ENCODE assay signal across 7 mouse cellular contexts in genomic region chr8:70865350-70866000, GRCm38 (mm10). TPM values are rescaled to one million over a fixed set of nuclear protein-coding genes. Genes with fewer than 3 reads are reported as not detected.
DNase-seq lines count a peak whose midpoint lies in the region; ATAC-seq and TF ChIP-seq lines count a peak whose summit lies in the region.

No protein-coding gene starts in this region.

- H3K27me3 ChIP-seq in intestine, postnatal 0 days (replicated peaks; ENCODE audit: control insufficient read depth, insufficient read depth, low read length): peaks cover 38% of the 10 kb centered on the region
- peaks cover 33% of the 10 kb centered on the region for H3K27me3 ChIP-seq in midbrain, embryonic 12.5 days
- H3K27me3 ChIP-seq in small intestine, adult 2 months (ENCODE audit: control insufficient read depth, insufficient read depth, low read length): peaks cover 34% of the 10 kb centered on the region

- no peaks in the 10 kb centered on the region for H3K9me3 ChIP-seq in intestine, postnatal 0 days (ENCODE audit: control insufficient read depth)
- H3K9me3 ChIP-seq in midbrain, embryonic 12.5 days: no peaks in the 10 kb centered on the region

- peaks cover 13% of the 10 kb centered on the region for H3K4me1 ChIP-seq in intestine, postnatal 0 days (replicated peaks; ENCODE audit: control insufficient read depth, insufficient read depth, low read length)
- H3K4me1 ChIP-seq in midbrain, embryonic 12.5 days: peaks cover 70% of the 10 kb centered on the region
- peaks cover 28% of the 10 kb centered on the region for H3K4me1 ChIP-seq in small intestine, adult 2 months (ENCODE audit: control insufficient read depth, insufficient read depth, insufficient read length, low read length)

- intact Hi-C loops in left cerebral cortex, postnatal 4 days (cut with DNase I): no loop called here

- ATAC-seq in intestine, postnatal 0 days: peak; percentile 89
- peak; percentile 82 for ATAC-seq in midbrain, embryonic 12.5 days (ENCODE audit: low FRiP score, low read depth)

- no peak; the same call in 1 of the 2 replicates for TF ChIP-seq POLR2A in small intestine, adult 2 months (IDR thresholded peaks at IDR 0.05; ENCODE audit: low read depth, low read length)

- peak overlapping the region; percentile 51 for H3K4me3 ChIP-seq in intestine, postnatal 0 days (ENCODE audit: low read depth, low read length)
- H3K4me3 ChIP-seq in midbrain, embryonic 12.5 days: peak overlapping the region; percentile 58
- peak overlapping the region; percentile 66 for H3K4me3 ChIP-seq in small intestine, adult 2 months (ENCODE audit: low read depth, low read length)

- TF ChIP-seq CTCF in intestine, postnatal 0 days (IDR thresholded peaks at IDR 0.05; ENCODE audit: low read depth): no peak
- 0 out of 2 replicates have a peak, but pooled peaks have one; percentile 13 for TF ChIP-seq CTCF in small intestine, adult 2 months (IDR thresholded peaks at IDR 0.05; ENCODE audit: extremely low read depth, insufficient read length, insufficient replicate concordance, low read depth, low read length)

- WGBS in intestine, postnatal 0 days: 0% methylated on average over 46 of the region's 46 CpGs
- under 1% methylated on average over 46 of the region's 46 CpGs for WGBS in midbrain, embryonic 12.5 days
- WGBS in small intestine, adult 2 months: under 1% methylated on average over 46 of the region's 46 CpGs

- DNase-seq in adrenal gland, adult 8-10 months: peak; percentile 99
- peak; percentile 99 for DNase-seq in embryo, embryonic 9.5 days (ENCODE audit: extremely low spot score)
- peak; percentile 74 for DNase-seq in gonadal fat pad, adult 2 months (ENCODE audit: low read depth)
- peak; percentile 100 for DNase-seq in left cerebral cortex, postnatal 4 days

- H3K4me2 ChIP-seq in intestine, postnatal 0 days (replicated peaks; ENCODE audit: low read depth): peak overlapping the region; percentile 67
- H3K4me2 ChIP-seq in midbrain, embryonic 12.5 days (replicated peaks): peak overlapping the region; percentile 80

- no peak overlapping the region for H3K27ac ChIP-seq in intestine, postnatal 0 days (ENCODE audit: low read depth, low read length)
- peak overlapping the region; percentile 97 for H3K27ac ChIP-seq in midbrain, embryonic 12.5 days (replicated peaks)
- no peak overlapping the region for H3K27ac ChIP-seq in small intestine, adult 2 months (ENCODE audit: insufficient read depth, low read depth, low read length)

- H3K9ac ChIP-seq in intestine, postnatal 0 days (ENCODE audit: low read depth, low read length): peak overlapping the region; percentile 37; the same call in 1 of the 2 replicates
- H3K9ac ChIP-seq in midbrain, embryonic 12.5 days (replicated peaks): peak overlapping the region; percentile 79

- H3K36me3 ChIP-seq in intestine, postnatal 0 days (ENCODE audit: control insufficient read depth, insufficient read depth): peaks cover 8% of the 10 kb centered on the region; the same call in 1 of the 2 replicates
- H3K36me3 ChIP-seq in midbrain, embryonic 12.5 days: peaks cover 9% of the 10 kb centered on the region
- H3K36me3 ChIP-seq in small intestine, adult 2 months (ENCODE audit: control insufficient read depth, insufficient read depth, low read length): peaks cover 6% of the 10 kb centered on the region

RNA-seq across cellular contexts. Expression of gene Kcnn1, which starts 2.4 kb away (rescaled TPM):
- total RNA-seq in adrenal gland, adult 8-10 months (2022): 1 to 10 TPM; 4.2 to 4.7 (median 4.4) TPM
- 4.3 and 5.6 TPM in 2 replicates for polyA plus RNA-seq in gonadal fat pad, adult 2 months (2012; rRNA removed)
- 0.17 and 0.30 TPM in 2 replicates for polyA plus RNA-seq in intestine, postnatal 0 days (2015; fragmentation: Nextera tagmentation; extraction: Ambion mirVana)
- 10 to 100 TPM; 29.6 to 48.2 TPM for total RNA-seq in left cerebral cortex, postnatal 4 days (2021)
- 27.4 TPM in 2 replicates for polyA plus RNA-seq in midbrain, embryonic 12.5 days (2016; fragmentation: Nextera tagmentation; extraction: Ambion mirVana)
- polyA plus RNA-seq in small intestine, adult 2 months (2012; rRNA removed): 0.90 and 2.9 TPM in 2 replicates

RNA-seq across cellular contexts. Expression of gene Ccdc124, which starts 8.3 kb away (rescaled TPM):
- total RNA-seq in adrenal gland, adult 8-10 months (2022): 10 to 100 TPM; 48.5 to 68.7 (median 51.3) TPM
- polyA plus RNA-seq in gonadal fat pad, adult 2 months (2012; rRNA removed): 38.1 and 44.2 TPM in 2 replicates
- 61.7 and 64.3 TPM in 2 replicates for polyA plus RNA-seq in intestine, postnatal 0 days (2015; fragmentation: Nextera tagmentation; extraction: Ambion mirVana)
- 10 to 100 TPM; 86.2 to 89.3 TPM for total RNA-seq in left cerebral cortex, postnatal 4 days (2021)
- 145 and 152 TPM in 2 replicates for polyA plus RNA-seq in midbrain, embryonic 12.5 days (2016; fragmentation: Nextera tagmentation; extraction: Ambion mirVana)
- polyA plus RNA-seq in small intestine, adult 2 months (2012; rRNA removed): 35.9 and 64.7 TPM in 2 replicates

RNA-seq across cellular contexts. Expression of gene Arrdc2, which starts 26.0 kb away (rescaled TPM):
- 10 to 100 TPM; 11.7 to 17.7 (median 14.5) TPM for total RNA-seq in adrenal gland, adult 8-10 months (2022)
- polyA plus RNA-seq in gonadal fat pad, adult 2 months (2012; rRNA removed): 134 and 150 TPM in 2 replicates
- 6.2 and 6.9 TPM in 2 replicates for polyA plus RNA-seq in intestine, postnatal 0 days (2015; fragmentation: Nextera tagmentation; extraction: Ambion mirVana)
- total RNA-seq in left cerebral cortex, postnatal 4 days (2021): 10 to 100 TPM; 13.0 to 14.9 TPM
- 10.4 and 10.5 TPM in 2 replicates for polyA plus RNA-seq in midbrain, embryonic 12.5 days (2016; fragmentation: Nextera tagmentation; extraction: Ambion mirVana)
- polyA plus RNA-seq in small intestine, adult 2 months (2012; rRNA removed): 26.1 and 49.9 TPM in 2 replicates

RNA-seq across cellular contexts. Expression of gene Slc5a5, which starts 27.1 kb away (rescaled TPM):
- not detected for total RNA-seq in adrenal gland, adult 8-10 months (2022)
- 0.46 and 0.69 TPM in 2 replicates for polyA plus RNA-seq in gonadal fat pad, adult 2 months (2012; rRNA removed)
- polyA plus RNA-seq in intestine, postnatal 0 days (2015; fragmentation: Nextera tagmentation; extraction: Ambion mirVana): 0.20 and 0.52 TPM in 2 replicates
- 1 to 10 TPM; 4.4 to 4.5 TPM for total RNA-seq in left cerebral cortex, postnatal 4 days (2021)
- polyA plus RNA-seq in midbrain, embryonic 12.5 days (2016; fragmentation: Nextera tagmentation; extraction: Ambion mirVana): 0.55 and 0.69 TPM in 2 replicates
- 0.41 and 24.2 TPM in 2 replicates for polyA plus RNA-seq in small intestine, adult 2 months (2012; rRNA removed)

RNA-seq across cellular contexts. Expression of gene Rpl18a, which starts 31.7 kb away (rescaled TPM):
- 1,000 to 10,000 TPM; 1,169 to 1,386 (median 1,259) TPM for total RNA-seq in adrenal gland, adult 8-10 months (2022)
- 3,173 and 3,579 TPM in 2 replicates for polyA plus RNA-seq in gonadal fat pad, adult 2 months (2012; rRNA removed)
- 2,933 and 2,947 TPM in 2 replicates for polyA plus RNA-seq in intestine, postnatal 0 days (2015; fragmentation: Nextera tagmentation; extraction: Ambion mirVana)
- total RNA-seq in left cerebral cortex, postnatal 4 days (2021): 1,000 to 10,000 TPM in 1 of 2 experiments, 100 to 1,000 TPM in 1; 955 to 1,024 TPM
- polyA plus RNA-seq in midbrain, embryonic 12.5 days (2016; fragmentation: Nextera tagmentation; extraction: Ambion mirVana): 2,550 and 2,750 TPM in 2 replicates
- 2,725 and 5,728 TPM in 2 replicates for polyA plus RNA-seq in small intestine, adult 2 months (2012; rRNA removed)
